Mouse (Mus musculus): Measurements from ENCODE around the gene Ttc39b. TPM values are rescaled to one million over a fixed set of nuclear protein-coding genes. Genes with fewer than 3 reads are reported as not detected.
A peak's percentile ranks its signal among the peaks of the same experiment; 100 is the strongest.

Gene Ttc39b
- total RNA-seq (2014; fragmentation: Nextera tagmentation): not detected in 2 replicates
- total RNA-seq (2017): 0.49 and 0.52 TPM in 2 replicates
- not detected in 2 replicates for polyA plus RNA-seq (2012)

GRCm38 (mm10) chr4:83323910-83324684 is at the start of gene Ttc39b:
Gene Ttc39b, minus strand, starts transcription at chr4:83324255.
- no peaks in the 10 kb centered on the region for H3K4me1 ChIP-seq (ENCODE audit: insufficient read depth, low read depth, low read length)
- TF ChIP-seq CTCF (IDR thresholded peaks at IDR 0.05; ENCODE audit: low read depth, low read length) (no peak), POLR2AphosphoS5 (IDR thresholded peaks at IDR 0.05; ENCODE audit: insufficient replicate concordance, low read depth, low read length) (no peak), TAL1 (conservative IDR thresholded peaks at IDR 0.05; ENCODE audit: low read depth, low read length) (no peak), GATA2 (IDR thresholded peaks at IDR 0.05; ENCODE audit: borderline replicate concordance, low read depth, low read length) (no peak), GATA1 (IDR thresholded peaks at IDR 0.05; ENCODE audit: borderline replicate concordance, low read length) (no peak)
- H3K36me3 ChIP-seq (replicated peaks): no peaks in the 10 kb centered on the region
- H3K9me3 ChIP-seq (replicated peaks): peaks cover 21% of the 10 kb centered on the region
- H3K27me3 ChIP-seq (ENCODE audit: insufficient read depth, low read length): no peaks in the 10 kb centered on the region; the same call in 1 of the 2 replicates
- peak within 1 kb of the TSS; percentile 20; the same call in 1 of the 2 replicates for H3K4me3 ChIP-seq (ENCODE audit: low read depth, low read length)
- DNase-seq (ENCODE audit: low spot score) (no peak), ATAC-seq (ENCODE audit: extremely low read depth, insufficient number of reproducible peaks, low FRiP score, poor library complexity, severe bottlenecking) (no peak)

GRCm38 (mm10) chr4:83373381-83373780 is 49.3 kb upstream of the Ttc39b start:
- no peaks in the 10 kb centered on the region for H3K9me3 ChIP-seq (replicated peaks)
- no peaks in the 10 kb centered on the region for H3K4me1 ChIP-seq (ENCODE audit: insufficient read depth, low read depth, low read length)
- no peak overlapping the region for H3K4me3 ChIP-seq (ENCODE audit: low read depth, low read length)
- TF ChIP-seq GATA1 (IDR thresholded peaks at IDR 0.05; ENCODE audit: borderline replicate concordance, low read length) (no peak), POLR2AphosphoS5 (IDR thresholded peaks at IDR 0.05; ENCODE audit: insufficient replicate concordance, low read depth, low read length) (no peak), CTCF (IDR thresholded peaks at IDR 0.05; ENCODE audit: low read depth, low read length) (no peak), TAL1 (conservative IDR thresholded peaks at IDR 0.05; ENCODE audit: low read depth, low read length) (no peak), GATA2 (IDR thresholded peaks at IDR 0.05; ENCODE audit: borderline replicate concordance, low read depth, low read length) (no peak)
- no peaks in the 10 kb centered on the region for H3K27me3 ChIP-seq (ENCODE audit: insufficient read depth, low read length)
- DNase-seq (ENCODE audit: low spot score) (no peak), ATAC-seq (ENCODE audit: extremely low read depth, insufficient number of reproducible peaks, low FRiP score, poor library complexity, severe bottlenecking) (no peak)
- no peaks in the 10 kb centered on the region for H3K36me3 ChIP-seq (replicated peaks)

GRCm38 (mm10) chr4:83357738-83358137 is 33.7 kb upstream of the Ttc39b start:
- ATAC-seq (ENCODE audit: extremely low read depth, insufficient number of reproducible peaks, low FRiP score, poor library complexity, severe bottlenecking) (no peak), DNase-seq (ENCODE audit: low spot score) (no peak)
- TF ChIP-seq POLR2AphosphoS5 (IDR thresholded peaks at IDR 0.05; ENCODE audit: insufficient replicate concordance, low read depth, low read length): no peak
- TF ChIP-seq CTCF (IDR thresholded peaks at IDR 0.05; ENCODE audit: low read depth, low read length): no peak
- no peak for TF ChIP-seq GATA2 (IDR thresholded peaks at IDR 0.05; ENCODE audit: borderline replicate concordance, low read depth, low read length)
- no peak for TF ChIP-seq TAL1 (conservative IDR thresholded peaks at IDR 0.05; ENCODE audit: low read depth, low read length)
- no peak for TF ChIP-seq GATA1 (IDR thresholded peaks at IDR 0.05; ENCODE audit: borderline replicate concordance, low read length)
- Histone ChIP-seq H3K4me3 (ENCODE audit: low read depth, low read length) (no peak overlapping the region), H3K9me3 (replicated peaks) (peaks cover 17% of the 10 kb centered on the region), H3K4me1 (ENCODE audit: insufficient read depth, low read depth, low read length) (no peaks in the 10 kb centered on the region), H3K27me3 (ENCODE audit: insufficient read depth, low read length) (no peaks in the 10 kb centered on the region), H3K36me3 (replicated peaks) (no peaks in the 10 kb centered on the region)

- DNase-seq (ENCODE audit: low spot score): no peak
- TF ChIP-seq GATA2 (IDR thresholded peaks at IDR 0.05; ENCODE audit: borderline replicate concordance, low read depth, low read length) (no peak), TAL1 (conservative IDR thresholded peaks at IDR 0.05; ENCODE audit: low read depth, low read length) (no peak), GATA1 (IDR thresholded peaks at IDR 0.05; ENCODE audit: borderline replicate concordance, low read length) (no peak), POLR2AphosphoS5 (IDR thresholded peaks at IDR 0.05; ENCODE audit: insufficient replicate concordance, low read depth, low read length) (no peak)
- no peak overlapping the region for H3K4me3 ChIP-seq (ENCODE audit: low read depth, low read length)
- no peaks in the 10 kb centered on the region for H3K36me3 ChIP-seq (replicated peaks)
- no peaks in the 10 kb centered on the region for H3K27me3 ChIP-seq (ENCODE audit: insufficient read depth, low read length)
- ATAC-seq (ENCODE audit: extremely low read depth, insufficient number of reproducible peaks, low FRiP score, poor library complexity, severe bottlenecking): no peak
- peaks cover 16% of the 10 kb centered on the region for H3K9me3 ChIP-seq (replicated peaks)
- no peaks in the 10 kb centered on the region for H3K4me1 ChIP-seq (ENCODE audit: insufficient read depth, low read depth, low read length)
These were observed 30.7 kb upstream of the Ttc39b start for GRCm38 (mm10) chr4:83354786-83355185.

- TF ChIP-seq TAL1 (conservative IDR thresholded peaks at IDR 0.05; ENCODE audit: low read depth, low read length): no peak
- TF ChIP-seq GATA2 (IDR thresholded peaks at IDR 0.05; ENCODE audit: borderline replicate concordance, low read depth, low read length): no peak
- no peak for TF ChIP-seq GATA1 (IDR thresholded peaks at IDR 0.05; ENCODE audit: borderline replicate concordance, low read length)
- no peak for TF ChIP-seq CTCF (IDR thresholded peaks at IDR 0.05; ENCODE audit: low read depth, low read length)
- no peak for TF ChIP-seq POLR2AphosphoS5 (IDR thresholded peaks at IDR 0.05; ENCODE audit: insufficient replicate concordance, low read depth, low read length)
- Histone ChIP-seq H3K4me1 (ENCODE audit: insufficient read depth, low read depth, low read length) (no peaks in the 10 kb centered on the region), H3K4me3 (ENCODE audit: low read depth, low read length) (no peak overlapping the region), H3K9me3 (replicated peaks) (peaks cover 14% of the 10 kb centered on the region), H3K36me3 (replicated peaks) (no peaks in the 10 kb centered on the region), H3K27me3 (ENCODE audit: insufficient read depth, low read length) (no peaks in the 10 kb centered on the region)
- ATAC-seq (ENCODE audit: extremely low read depth, insufficient number of reproducible peaks, low FRiP score, poor library complexity, severe bottlenecking) (no peak), DNase-seq (ENCODE audit: low spot score) (no peak)
These were observed 29.9 kb upstream of the Ttc39b start for GRCm38 (mm10) chr4:83353949-83354348.

GRCm38 (mm10) chr4:83353276-83353675 is 29.2 kb upstream of the Ttc39b start:
- ATAC-seq (ENCODE audit: extremely low read depth, insufficient number of reproducible peaks, low FRiP score, poor library complexity, severe bottlenecking) (no peak), DNase-seq (ENCODE audit: low spot score) (no peak)
- no peak overlapping the region for H3K4me3 ChIP-seq (ENCODE audit: low read depth, low read length)
- no peaks in the 10 kb centered on the region for H3K36me3 ChIP-seq (replicated peaks)
- H3K4me1 ChIP-seq (ENCODE audit: insufficient read depth, low read depth, low read length): no peaks in the 10 kb centered on the region
- H3K9me3 ChIP-seq (replicated peaks): peaks cover 10% of the 10 kb centered on the region
- TF ChIP-seq CTCF (IDR thresholded peaks at IDR 0.05; ENCODE audit: low read depth, low read length) (no peak), POLR2AphosphoS5 (IDR thresholded peaks at IDR 0.05; ENCODE audit: insufficient replicate concordance, low read depth, low read length) (no peak), TAL1 (conservative IDR thresholded peaks at IDR 0.05; ENCODE audit: low read depth, low read length) (no peak), GATA2 (IDR thresholded peaks at IDR 0.05; ENCODE audit: borderline replicate concordance, low read depth, low read length) (no peak), GATA1 (IDR thresholded peaks at IDR 0.05; ENCODE audit: borderline replicate concordance, low read length) (no peak)
- no peaks in the 10 kb centered on the region for H3K27me3 ChIP-seq (ENCODE audit: insufficient read depth, low read length)

Measured in G1E (cell line).